Mouse (Mus musculus): Measurements from ENCODE around the gene Lsm11.

Gene Lsm11

GRCm38 (mm10) chr11:45944643-45945156 is at the start of gene Lsm11:
TSS of gene Lsm11 (minus strand) at chr11:45944935.
- peak; percentile 95 for DNase-seq (ENCODE audit: low spot score)

- DNase-seq (ENCODE audit: low spot score), result no peak
Observed at GRCm38 (mm10) chr11:45992087-45992486, 47.4 kb upstream of the Lsm11 start.

- DNase-seq (ENCODE audit: low spot score), result peak; percentile 26
Observed at GRCm38 (mm10) chr11:45991604-45992003, 46.9 kb upstream of the Lsm11 start.

GRCm38 (mm10) chr11:45980893-45981253 is 36.1 kb upstream of the Lsm11 start:
- no peak for DNase-seq (ENCODE audit: low spot score)

- DNase-seq (ENCODE audit: low spot score), result peak; percentile 18
Observed at GRCm38 (mm10) chr11:45979946-45980892, 35.5 kb upstream of the Lsm11 start, which contains the start of gene Sox30. TSS of gene Sox30 (plus strand) at chr11:45980310.

GRCm38 (mm10) chr11:45976061-45976460 is 31.3 kb upstream of the Lsm11 start:
- no peak for DNase-seq (ENCODE audit: low spot score)

- no peak for DNase-seq (ENCODE audit: low spot score)
Observed at GRCm38 (mm10) chr11:45974466-45974865, 29.7 kb upstream of the Lsm11 start.

- no peak for DNase-seq (ENCODE audit: low spot score)
Observed at GRCm38 (mm10) chr11:45973635-45974034, 28.9 kb upstream of the Lsm11 start.

- DNase-seq (ENCODE audit: low spot score), result no peak
Observed at GRCm38 (mm10) chr11:45968466-45968865, 23.7 kb upstream of the Lsm11 start.

- no peak for DNase-seq (ENCODE audit: low spot score)
Observed at GRCm38 (mm10) chr11:45966896-45967295, 22.2 kb upstream of the Lsm11 start.

- DNase-seq (ENCODE audit: low spot score), result no peak
Observed at GRCm38 (mm10) chr11:45960003-45960402, 15.3 kb upstream of the Lsm11 start.

- DNase-seq (ENCODE audit: low spot score), result no peak
Observed at GRCm38 (mm10) chr11:45959598-45959997, 14.9 kb upstream of the Lsm11 start.

GRCm38 (mm10) chr11:45955127-45955627 is 10.4 kb upstream of the Lsm11 start, which contains the start of gene Thg1l:
TSS of gene Thg1l (minus strand) at chr11:45955494.
- DNase-seq (ENCODE audit: low spot score), result peak; percentile 94

- no peak for DNase-seq (ENCODE audit: low spot score)
Observed at GRCm38 (mm10) chr11:45947491-45947890, 2.8 kb upstream of the Lsm11 start.

GRCm38 (mm10) chr11:45946796-45947195 is 2.1 kb upstream of the Lsm11 start:
- DNase-seq (ENCODE audit: low spot score), result no peak

- no peak for DNase-seq (ENCODE audit: low spot score)
Observed at GRCm38 (mm10) chr11:45943891-45944642, 668 bp downstream of the Lsm11 start.

GRCm38 (mm10) chr11:45943108-45943705 is 1.5 kb downstream of the Lsm11 start:
- DNase-seq (ENCODE audit: low spot score), result no peak

GRCm38 (mm10) chr11:45942281-45942680 is 2.5 kb downstream of the Lsm11 start:
- DNase-seq (ENCODE audit: low spot score), result no peak

- no peak for DNase-seq (ENCODE audit: low spot score)
Observed at GRCm38 (mm10) chr11:45938917-45939316, 5.8 kb downstream of the Lsm11 start.

- no peak for DNase-seq (ENCODE audit: low spot score)
Observed at GRCm38 (mm10) chr11:45937478-45937877, 7.3 kb downstream of the Lsm11 start.

- no peak for DNase-seq (ENCODE audit: low spot score)
Observed at GRCm38 (mm10) chr11:45932771-45933170, 12.0 kb downstream of the Lsm11 start.

- no peak for DNase-seq (ENCODE audit: low spot score)
Observed at GRCm38 (mm10) chr11:45929541-45929940, 15.2 kb downstream of the Lsm11 start.

All from lung, postnatal 25 days (tissue).